Mouse (Mus musculus) liver, adult 2 months (tissue): ENCODE measurements around the gene P2rx7. TPM values are rescaled to one million over a fixed set of nuclear protein-coding genes. Genes with fewer than 3 reads are reported as not detected.

Experiments used
- DNase-seq: peaks from one replicate; pipeline ENCODE4 v3.0.0-alpha.2; 2011; ENCODE audit warnings: low read depth, low spot score; ENCODE audit errors: extremely low read depth
- H3K27ac ChIP-seq: fragments of 200-500 bp; replicated peaks from 2 replicates; pipeline ENCODE4 v1.5.1; 2012; ENCODE audit warnings: low read depth, mild to moderate bottlenecking, control low read depth, inconsistent platforms, low read length; ENCODE audit not compliant: insufficient read depth
- H3K27me3 ChIP-seq: fragments of 200-500 bp; 2 replicates; pipeline ENCODE4 v1.6.1; 2012; ENCODE audit warnings: mild to moderate bottlenecking, moderate library complexity, low read length, inconsistent platforms; ENCODE audit not compliant: control insufficient read depth, insufficient read depth
- H3K36me3 ChIP-seq: fragments of 200-500 bp; 2 replicates; pipeline ENCODE4 v1.6.1; 2012; ENCODE audit warnings: low read length, inconsistent platforms; ENCODE audit not compliant: control insufficient read depth, insufficient read depth
- H3K4me1 ChIP-seq: fragments of 200-500 bp; 2 replicates; pipeline ENCODE4 v1.6.1; 2011; ENCODE audit warnings: low read length; ENCODE audit not compliant: control insufficient read depth, insufficient read depth
- H3K4me3 ChIP-seq: fragments of 200-500 bp; 2 replicates; pipeline ENCODE4 v1.5.1; 2011; ENCODE audit warnings: low read depth, mild to moderate bottlenecking, control low read depth, low read length, moderate library complexity; ENCODE audit not compliant: insufficient read depth
- H3K79me2 ChIP-seq: fragments of 200-500 bp; 2 replicates; pipeline ENCODE4 v1.6.1; 2012; ENCODE audit warnings: inconsistent platforms, mild to moderate bottlenecking, low read length, moderate library complexity; ENCODE audit not compliant: control insufficient read depth, insufficient read depth
- H3K9ac ChIP-seq: fragments of 200-500 bp; 2 replicates; pipeline ENCODE4 v1.6.1; 2012; ENCODE audit warnings: low read depth, mild to moderate bottlenecking, control low read depth, inconsistent platforms, low read length
- CTCF ChIP-seq: fragments of 200-500 bp; IDR thresholded peaks from 2 replicates; pipeline ENCODE4 v1.5.1; 2011; ENCODE audit warnings: low read depth, low read length, control low read depth
- POLR2A ChIP-seq: fragments of 200-500 bp; IDR thresholded peaks from 2 replicates; pipeline ENCODE4 v1.6.1; 2011; ENCODE audit warnings: low read length, control low read depth; ENCODE audit not compliant: insufficient read depth; ENCODE audit errors: extremely low read depth
- WGBS: fragments of 180-500 bp; shearing (Covaris S2); methylation state at CpG from one replicate; pipeline ENCODE4 v1.1.7; 2018; 5-methylcytosine and 5-hydroxymethylcytosine counted together
- polyA plus RNA-seq: library from polyadenylated mRNA; depleted of rRNA; stranded (reverse); fragments of >200 nt; gene quantifications from 2 replicates; pipeline ENCODE4 v1.2.3, GENCODE M21; 2012
- total RNA-seq: library from RNA; depleted of rRNA; stranded (reverse); fragments of >200 nt; gene quantifications from 2 replicates; pipeline ENCODE4 v1.2.3, GENCODE M21; 2014

The P2rx7 gene
- total and polyA plus RNA-seq, 2 experiments: 2.2 to 2.7 TPM

- Histone ChIP-seq H3K4me3 (no peak overlapping the region), H3K9ac (no peak overlapping the region), H3K27ac (no peak overlapping the region), H3K36me3 (no peaks in the 10 kb centered on the region), H3K27me3 (no peaks in the 10 kb centered on the region), H3K79me2 (no peaks in the 10 kb centered on the region), H3K4me1 (no peaks in the 10 kb centered on the region)
- no peak for DNase-seq
- TF ChIP-seq POLR2A: no peak
- TF ChIP-seq CTCF: no peak
- WGBS: 95% methylated on average over 8 of the region's 8 CpGs
Observed at GRCm38 (mm10) chr5:122676002-122676401, 32.3 kb downstream of the P2rx7 start.

- no peaks in the 10 kb centered on the region for H3K4me1 ChIP-seq
- H3K4me3 ChIP-seq: no peak overlapping the region
- 89% methylated on average over 9 of the region's 9 CpGs for WGBS
Observed at GRCm38 (mm10) chr5:122677983-122678382, 34.3 kb downstream of the P2rx7 start.

DNA sequence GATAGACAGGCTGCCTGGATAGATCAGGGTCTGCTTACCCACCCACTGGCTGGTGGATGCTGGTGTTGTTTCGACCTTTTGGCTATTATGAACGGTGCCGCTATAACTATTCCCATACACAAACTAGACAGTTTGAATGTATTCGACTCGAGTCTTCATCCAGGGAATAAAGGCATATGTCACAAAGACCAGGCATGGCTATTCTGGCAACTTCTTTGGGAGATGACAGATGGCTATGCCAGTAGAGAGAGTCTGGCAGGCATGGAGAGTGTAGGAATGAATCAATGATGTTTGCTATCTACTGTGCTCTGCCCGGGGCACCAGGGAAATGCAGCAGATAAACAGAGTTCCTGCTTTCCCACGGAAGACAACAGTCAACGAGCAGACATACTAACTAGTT, 36.2 kb downstream of the P2rx7 start:
- Histone ChIP-seq H3K9ac (no peak overlapping the region), H3K4me3 (no peak overlapping the region), H3K36me3 (no peaks in the 10 kb centered on the region), H3K4me1 (no peaks in the 10 kb centered on the region), H3K79me2 (no peaks in the 10 kb centered on the region), H3K27ac (no peak overlapping the region), H3K27me3 (no peaks in the 10 kb centered on the region)
- TF ChIP-seq POLR2A: no peak
- TF ChIP-seq CTCF: no peak
- WGBS: 66% methylated on average over 8 of the region's 8 CpGs
- no peak for DNase-seq

More at GRCm38 (mm10) chr5:122677983-122678382, 34.3 kb downstream of the P2rx7 start:
- no peaks in the 10 kb centered on the region for H3K79me2 ChIP-seq
- no peak overlapping the region for H3K9ac ChIP-seq
- H3K27ac ChIP-seq: no peak overlapping the region
- no peak for TF ChIP-seq CTCF
- TF ChIP-seq POLR2A: no peak
- DNase-seq: no peak
- H3K36me3 ChIP-seq: no peaks in the 10 kb centered on the region
- no peaks in the 10 kb centered on the region for H3K27me3 ChIP-seq

- Histone ChIP-seq H3K36me3 (no peaks in the 10 kb centered on the region), H3K4me3 (no peak overlapping the region), H3K4me1 (no peaks in the 10 kb centered on the region), H3K27me3 (no peaks in the 10 kb centered on the region), H3K27ac (no peak overlapping the region), H3K9ac (no peak overlapping the region), H3K79me2 (no peaks in the 10 kb centered on the region)
- 94% methylated on average over 12 of the region's 12 CpGs for WGBS
- no peak for TF ChIP-seq POLR2A
- no peak for TF ChIP-seq CTCF
- DNase-seq: no peak
Observed at GRCm38 (mm10) chr5:122681276-122681675, 37.6 kb downstream of the P2rx7 start.

DNA sequence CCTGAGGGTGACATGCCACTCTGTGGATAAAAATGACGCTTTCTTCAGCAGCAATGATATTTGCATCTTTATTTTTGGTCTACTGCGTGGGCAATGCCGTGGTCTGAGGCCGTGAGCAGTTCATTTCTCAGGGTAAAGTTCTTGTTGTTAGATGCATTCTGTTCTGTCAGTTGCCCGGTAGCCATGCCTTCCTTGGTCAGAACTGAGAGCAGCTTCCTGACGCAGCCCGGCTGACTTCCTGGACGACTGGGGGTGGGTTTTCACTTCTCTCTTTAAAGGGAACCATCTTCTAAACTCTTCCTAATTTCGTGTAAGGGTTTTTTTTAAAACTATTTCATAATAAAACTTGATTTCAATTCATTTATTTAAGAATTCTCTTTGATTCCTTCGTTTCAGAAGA, 40.2 kb downstream of the P2rx7 start:
- Histone ChIP-seq H3K4me1 (no peaks in the 10 kb centered on the region), H3K36me3 (no peaks in the 10 kb centered on the region), H3K27ac (no peak overlapping the region), H3K4me3 (no peak overlapping the region), H3K9ac (no peak overlapping the region), H3K79me2 (no peaks in the 10 kb centered on the region), H3K27me3 (no peaks in the 10 kb centered on the region)
- DNase-seq: no peak
- no peak for TF ChIP-seq CTCF
- no peak for TF ChIP-seq POLR2A
- 74% methylated on average over 10 of the region's 10 CpGs for WGBS

DNA sequence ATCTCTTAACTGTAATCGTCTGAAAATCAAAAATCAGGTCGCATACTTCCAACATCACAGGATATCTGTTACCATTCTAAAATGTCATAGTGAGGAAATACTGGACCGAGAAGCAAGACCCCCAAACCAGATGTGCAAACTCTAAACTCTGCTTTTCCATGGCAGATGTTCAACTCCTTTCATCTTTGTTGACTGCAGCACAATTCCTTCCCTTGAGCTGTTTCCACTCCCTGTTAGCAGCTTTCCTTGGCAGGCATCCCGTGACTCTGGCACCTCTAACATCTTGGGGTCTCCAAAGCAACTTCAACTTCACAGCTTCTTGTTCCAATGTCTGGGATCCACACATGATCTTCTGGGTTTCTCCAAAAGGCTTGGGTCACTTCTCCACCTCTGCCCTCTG, 43.7 kb downstream of the P2rx7 start:
- Histone ChIP-seq H3K27me3 (no peaks in the 10 kb centered on the region), H3K27ac (no peak overlapping the region), H3K79me2 (no peaks in the 10 kb centered on the region), H3K9ac (no peak overlapping the region), H3K4me3 (no peak overlapping the region), H3K4me1 (peaks cover 4% of the 10 kb centered on the region; the same call in 1 of the 2 replicates), H3K36me3 (no peaks in the 10 kb centered on the region)
- no peak for DNase-seq
- TF ChIP-seq CTCF (no peak), POLR2A (no peak)
- 67% methylated on average over 4 of the region's 4 CpGs for WGBS
